Mouse (Mus musculus) hindbrain, embryonic 10.5 days (tissue): ENCODE measurements around the gene Ap4b1. TPM values are rescaled to one million over a fixed set of nuclear protein-coding genes. Genes with fewer than 3 reads are reported as not detected.

Experiments
- DNase-seq: peaks from one replicate; pipeline ENCODE4 v3.0.0-alpha.2; 2017; ENCODE audit warnings: low spot score
- H3K27ac ChIP-seq: fragments of 300-500 bp; sonication (generic); 2 replicates; pipeline ENCODE4 v1.5.1; 2016; ENCODE audit warnings: mild to moderate bottlenecking, moderate library complexity
- H3K27me3 ChIP-seq: fragments of 300-500 bp; sonication (generic); 2 replicates; pipeline ENCODE4 v1.6.1; 2016; ENCODE audit warnings: mild to moderate bottlenecking; ENCODE audit not compliant: poor library complexity, insufficient read depth, severe bottlenecking
- H3K36me3 ChIP-seq: fragments of 300-500 bp; sonication (generic); 2 replicates; pipeline ENCODE4 v1.6.1; 2016; ENCODE audit warnings: mild to moderate bottlenecking, moderate library complexity
- H3K4me1 ChIP-seq: fragments of 300-500 bp; sonication (generic); replicated peaks from 2 replicates; pipeline ENCODE4 v1.6.1; 2016; ENCODE audit warnings: mild to moderate bottlenecking
- H3K4me3 ChIP-seq: fragments of 300-500 bp; sonication (generic); 2 replicates; pipeline ENCODE4 v1.5.1; 2016; ENCODE audit warnings: mild to moderate bottlenecking, moderate library complexity
- H3K9me3 ChIP-seq: fragments of 300-500 bp; sonication (generic); 2 replicates; pipeline ENCODE4 v1.6.1; 2016; ENCODE audit warnings: mild to moderate bottlenecking, moderate library complexity
- WGBS: fragments of 180-500 bp; shearing (Covaris S2); methylation state at CpG from one replicate; pipeline ENCODE4 v1.1.7; 2016; 5-methylcytosine and 5-hydroxymethylcytosine counted together
- polyA plus RNA-seq: library from polyadenylated mRNA; unstranded; fragments of >200 nt; fragmentation: Nextera tagmentation; extraction: Ambion mirVana; gene quantifications from 2 replicates; pipeline ENCODE4 v1.2.1, GENCODE M21; 2016

Ap4b1 gene
- polyA plus RNA-seq, result 21.7 and 22.1 TPM in 2 replicates

DNA sequence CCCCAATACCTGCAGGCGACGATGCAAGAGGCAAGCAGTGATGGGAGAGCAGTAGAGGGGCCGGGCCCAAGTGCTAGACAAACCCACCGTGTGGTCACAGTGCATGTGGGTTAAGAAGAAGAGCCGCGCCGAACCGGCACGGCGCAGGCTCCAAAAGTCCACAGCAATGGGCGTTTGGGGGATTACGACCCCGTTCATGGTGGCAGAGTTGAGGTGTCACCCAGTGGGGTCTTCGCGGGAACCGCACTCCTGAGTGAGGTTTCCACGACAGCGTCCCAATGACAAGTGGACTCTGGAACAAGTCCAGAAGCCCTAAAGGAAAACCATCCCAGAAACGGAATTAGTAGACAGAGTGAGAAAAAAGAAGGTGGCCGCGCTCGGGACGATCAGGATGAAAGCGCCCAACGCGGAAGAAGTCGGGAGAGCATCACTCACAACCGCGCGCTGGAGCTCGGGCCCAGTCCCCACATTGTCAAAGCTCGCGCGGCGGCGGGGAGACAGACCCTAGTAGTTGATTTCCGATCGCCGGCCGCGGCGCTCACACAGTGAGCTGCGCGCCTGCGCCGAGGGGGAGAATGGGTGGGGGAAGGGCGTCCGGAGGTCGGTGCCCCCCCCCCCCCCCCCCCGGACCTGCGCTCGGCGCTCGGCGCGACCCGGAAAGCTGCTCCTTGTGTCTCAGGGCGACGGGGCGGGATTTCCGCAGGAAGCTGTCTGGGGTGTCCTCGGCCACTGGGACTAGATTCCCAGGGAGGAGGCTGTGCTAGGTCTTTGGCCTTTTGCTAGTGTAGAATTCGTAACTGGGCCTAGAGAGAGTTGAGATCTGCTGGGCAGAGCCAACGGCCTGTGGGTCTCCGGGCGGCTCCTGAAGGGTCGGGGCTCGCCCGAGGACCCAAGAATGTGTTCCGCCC, at the start of gene Ap4b1, which contains the start of the genes Dclre1b and Gm43064:
Gene Ap4b1, plus strand, starts transcription at position 630 of the 908 bp plus-strand sequence.
Gene Dclre1b, minus strand, starts transcription at position 554 of the 908 bp plus-strand sequence.
Gene Gm43064, plus strand, starts transcription at position 683 of the 908 bp plus-strand sequence.
- Histone ChIP-seq H3K4me3 (peak within 1 kb of the TSS; percentile 81), H3K36me3 (peaks cover 38% of the 10 kb centered on the region), H3K4me1 (peaks cover 20% of the 10 kb centered on the region), H3K27me3 (no peaks in the 10 kb centered on the region), H3K9me3 (no peaks in the 10 kb centered on the region), H3K27ac (peak within 1 kb of the TSS; percentile 94)
- peak; percentile 95 for DNase-seq
- WGBS, result under 1% methylated on average over 61 of the region's 70 CpGs

DNA sequence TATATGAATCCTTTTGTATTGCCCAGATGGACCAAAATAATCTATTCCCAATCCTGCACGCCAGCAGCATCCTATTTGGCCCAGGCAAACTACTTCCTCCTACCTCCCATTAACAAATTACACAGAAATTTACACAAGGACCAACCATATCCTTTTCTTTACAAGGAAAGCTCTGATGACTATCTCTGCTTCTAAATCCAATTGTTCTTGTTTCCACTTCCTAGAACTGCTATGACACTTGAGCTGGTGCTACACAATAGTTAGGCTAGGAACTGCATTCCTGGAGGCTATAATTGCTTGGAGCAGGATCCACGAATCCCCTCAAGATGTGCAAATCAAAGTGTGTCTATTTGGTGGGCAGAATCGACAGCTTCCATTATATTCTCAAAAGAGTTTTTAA, 42.5 kb upstream of the Ap4b1 start:
- 77% methylated on average over 3 of the region's 3 CpGs for WGBS
- no peaks in the 10 kb centered on the region for H3K27me3 ChIP-seq
- H3K4me3 ChIP-seq, result no peak overlapping the region
- H3K36me3 ChIP-seq, result peaks cover 54% of the 10 kb centered on the region
- no peaks in the 10 kb centered on the region for H3K9me3 ChIP-seq
- DNase-seq, result no peak
- H3K27ac ChIP-seq, result no peak overlapping the region
- H3K4me1 ChIP-seq, result no peaks in the 10 kb centered on the region

DNA sequence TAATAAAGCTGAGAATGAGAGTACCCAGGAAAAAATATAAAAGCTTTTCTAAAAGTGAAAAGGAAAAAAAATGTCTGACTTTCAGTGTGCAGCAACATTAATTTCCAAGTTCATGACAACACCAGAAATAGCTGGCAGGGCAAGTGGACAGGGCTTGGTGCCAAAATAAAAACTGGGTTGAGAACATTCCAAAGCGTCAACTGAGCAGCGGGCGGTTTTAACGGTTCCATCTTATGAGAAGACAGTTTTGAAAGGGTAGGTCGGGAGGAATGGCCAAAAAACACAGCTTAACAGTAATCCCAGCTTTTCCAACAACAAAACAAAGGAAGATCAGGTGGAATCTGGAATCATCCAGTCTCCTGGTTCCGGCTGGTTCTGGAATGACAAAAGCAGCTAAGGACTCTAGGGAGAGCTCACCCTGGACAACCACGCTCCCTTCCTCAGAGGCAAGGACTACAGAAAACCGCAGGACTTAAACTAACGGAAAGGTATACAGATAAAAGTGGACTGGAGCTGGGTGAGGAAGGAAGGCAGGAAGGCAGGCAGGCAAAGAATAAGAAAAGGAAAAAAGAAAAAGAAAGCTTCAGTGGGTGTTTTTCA, 37.7 kb upstream of the Ap4b1 start:
- H3K4me3 ChIP-seq, result no peak overlapping the region
- 91% methylated on average over 9 of the region's 9 CpGs for WGBS
- H3K27ac ChIP-seq, result no peak overlapping the region
- peaks cover 50% of the 10 kb centered on the region for H3K36me3 ChIP-seq
- H3K27me3 ChIP-seq, result no peaks in the 10 kb centered on the region
- DNase-seq, result no peak
- no peaks in the 10 kb centered on the region for H3K9me3 ChIP-seq
- no peaks in the 10 kb centered on the region for H3K4me1 ChIP-seq

DNA sequence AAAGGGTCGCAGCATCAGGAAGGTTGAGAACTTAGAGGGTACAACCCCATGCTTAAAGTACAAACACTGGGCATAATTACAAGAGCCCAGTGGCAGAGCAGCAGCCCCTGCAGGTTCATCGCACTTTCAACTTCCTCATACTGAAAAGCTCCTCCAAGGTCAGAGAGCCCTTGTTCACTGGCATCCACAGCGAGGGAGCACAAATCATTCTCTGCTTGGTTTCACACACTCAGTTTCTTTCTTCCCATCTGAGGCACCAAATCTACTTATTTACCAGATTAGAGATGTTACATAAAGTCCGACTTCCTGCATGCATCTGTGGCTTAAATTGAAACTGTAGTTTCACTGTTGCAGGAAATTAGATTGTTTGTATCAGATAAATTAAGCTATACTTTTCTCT, 36.5 kb upstream of the Ap4b1 start:
- no peak for DNase-seq
- H3K4me3 ChIP-seq, result no peak overlapping the region
- no peaks in the 10 kb centered on the region for H3K4me1 ChIP-seq
- H3K9me3 ChIP-seq, result no peaks in the 10 kb centered on the region
- no peaks in the 10 kb centered on the region for H3K27me3 ChIP-seq
- H3K36me3 ChIP-seq, result peaks cover 62% of the 10 kb centered on the region
- WGBS, result 93% methylated on average over 4 of the region's 4 CpGs
- H3K27ac ChIP-seq, result no peak overlapping the region

DNA sequence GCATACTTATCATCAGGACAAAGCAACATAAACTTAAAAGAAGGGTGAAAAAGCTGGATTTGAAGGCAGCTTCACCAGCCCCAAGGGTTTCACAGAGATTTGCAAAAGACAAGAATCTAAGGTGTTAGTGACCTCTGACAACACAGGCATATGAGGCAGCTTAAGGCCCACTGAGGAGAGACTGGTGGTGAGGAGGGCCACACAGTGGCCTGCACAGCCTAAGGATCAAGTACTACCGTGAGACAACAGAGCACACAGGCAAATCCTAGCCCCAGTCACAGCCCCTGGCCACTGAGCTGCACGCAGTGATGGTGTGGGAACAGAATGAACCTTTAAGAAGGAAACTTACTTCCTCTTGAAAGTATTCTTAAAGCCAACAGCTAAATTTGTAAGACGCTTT, 35.8 kb upstream of the Ap4b1 start:
- Histone ChIP-seq H3K27ac (no peak overlapping the region), H3K27me3 (no peaks in the 10 kb centered on the region), H3K36me3 (peaks cover 62% of the 10 kb centered on the region), H3K4me1 (no peaks in the 10 kb centered on the region), H3K9me3 (no peaks in the 10 kb centered on the region), H3K4me3 (no peak overlapping the region)
- DNase-seq, result no peak
- WGBS, result 89% methylated on average over 3 of the region's 3 CpGs

DNA sequence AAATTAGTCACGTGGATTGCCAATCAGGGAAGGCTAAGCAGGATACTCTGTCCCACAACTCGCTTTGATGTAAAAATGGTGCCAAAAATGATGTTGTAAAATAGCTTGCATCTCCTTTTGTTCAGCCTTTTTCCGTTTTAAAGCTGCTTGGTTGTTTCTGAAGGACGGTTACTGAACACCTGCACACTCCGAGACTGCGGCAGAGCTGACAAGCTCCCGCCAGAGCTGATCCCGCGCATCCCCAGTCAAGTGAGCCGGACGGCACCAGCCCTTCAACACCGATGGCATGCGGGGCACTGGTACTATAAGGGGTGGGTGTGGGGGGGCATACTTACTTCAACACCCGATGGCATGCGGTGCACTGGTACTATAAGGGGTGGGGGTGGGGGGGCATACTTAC, 35.3 kb upstream of the Ap4b1 start:
- 93% methylated on average over 15 of the region's 15 CpGs for WGBS

DNA sequence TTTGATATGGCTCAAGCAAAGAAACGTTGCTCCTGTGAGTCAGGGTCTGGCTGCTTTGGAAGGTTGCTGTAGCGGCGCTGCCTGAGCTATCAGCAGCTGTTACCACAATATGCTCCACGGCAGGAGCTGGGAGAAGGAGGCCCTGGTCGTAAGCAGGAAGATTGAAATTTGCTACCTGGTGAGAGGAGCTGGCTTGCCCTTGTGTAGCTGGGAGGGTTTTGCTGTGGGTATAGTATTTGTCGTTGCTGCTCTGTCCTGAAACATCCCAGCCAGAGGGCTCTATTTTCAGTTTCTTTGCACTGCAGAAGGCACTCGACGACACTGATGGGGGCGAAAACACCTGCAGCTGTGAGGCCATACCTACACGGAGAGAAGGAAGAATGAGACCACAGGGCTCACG, 31.4 kb upstream of the Ap4b1 start:
- H3K27me3 ChIP-seq, result no peaks in the 10 kb centered on the region
- H3K9me3 ChIP-seq, result no peaks in the 10 kb centered on the region
- no peaks in the 10 kb centered on the region for H3K4me1 ChIP-seq
- peaks cover 37% of the 10 kb centered on the region for H3K36me3 ChIP-seq
- H3K4me3 ChIP-seq, result no peak overlapping the region
- no peak overlapping the region for H3K27ac ChIP-seq
- no peak for DNase-seq
- WGBS, result 93% methylated on average over 11 of the region's 11 CpGs

More for the DNA sequence above, 35.3 kb upstream of the Ap4b1 start:
- H3K36me3 ChIP-seq, result peaks cover 57% of the 10 kb centered on the region
- no peak overlapping the region for H3K27ac ChIP-seq
- no peaks in the 10 kb centered on the region for H3K9me3 ChIP-seq
- no peak for DNase-seq
- no peaks in the 10 kb centered on the region for H3K27me3 ChIP-seq
- H3K4me3 ChIP-seq, result no peak overlapping the region
- H3K4me1 ChIP-seq, result no peaks in the 10 kb centered on the region

DNA sequence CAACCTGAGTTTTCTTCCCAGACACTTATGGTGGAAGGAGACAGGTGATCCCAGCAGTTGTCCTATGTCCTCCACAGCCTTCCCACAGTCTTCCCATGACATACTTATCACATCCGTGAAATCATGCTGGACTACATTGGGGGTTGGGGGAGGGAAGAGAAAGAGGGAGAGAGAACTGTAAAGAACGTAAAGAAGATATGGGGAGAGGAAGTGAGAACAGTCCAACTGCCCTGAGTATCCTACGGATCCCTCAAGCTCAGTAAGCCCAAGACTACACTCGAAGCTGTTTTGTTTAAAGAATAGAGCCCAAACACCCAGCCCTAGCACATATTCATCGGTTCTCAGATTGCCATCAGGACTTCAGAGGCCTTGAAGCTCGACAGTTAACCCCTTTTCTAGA, 30.7 kb upstream of the Ap4b1 start:
- DNase-seq, result no peak
- H3K27ac ChIP-seq, result no peak overlapping the region
- H3K4me1 ChIP-seq, result no peaks in the 10 kb centered on the region
- no peak overlapping the region for H3K4me3 ChIP-seq
- 92% methylated on average over 6 of the region's 6 CpGs for WGBS
- no peaks in the 10 kb centered on the region for H3K9me3 ChIP-seq
- no peaks in the 10 kb centered on the region for H3K27me3 ChIP-seq
- H3K36me3 ChIP-seq, result peaks cover 31% of the 10 kb centered on the region

DNA sequence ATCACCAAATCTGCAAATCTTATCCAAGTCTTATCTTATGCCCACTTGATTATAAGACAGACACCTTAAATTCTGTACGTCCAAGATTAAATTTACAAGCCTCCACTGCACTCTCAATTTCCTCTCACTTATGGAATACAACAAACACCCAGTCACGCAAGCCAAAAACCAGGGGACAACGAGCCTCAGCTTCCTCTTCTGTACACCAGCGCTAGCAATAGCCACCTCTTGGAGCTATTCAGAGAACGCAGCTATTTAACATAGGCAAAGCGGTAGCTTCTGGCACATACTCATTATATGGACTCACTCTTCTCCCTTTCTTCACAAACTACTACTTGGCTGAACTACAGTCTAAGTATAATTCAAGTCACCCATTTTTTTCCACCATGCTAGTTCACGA, 30.1 kb upstream of the Ap4b1 start:
- H3K36me3 ChIP-seq, result peaks cover 26% of the 10 kb centered on the region
- no peak overlapping the region for H3K27ac ChIP-seq
- H3K27me3 ChIP-seq, result no peaks in the 10 kb centered on the region
- H3K4me3 ChIP-seq, result no peak overlapping the region
- no peak for DNase-seq
- no peaks in the 10 kb centered on the region for H3K9me3 ChIP-seq
- 90% methylated on average over 7 of the region's 7 CpGs for WGBS
- H3K4me1 ChIP-seq, result no peaks in the 10 kb centered on the region

DNA sequence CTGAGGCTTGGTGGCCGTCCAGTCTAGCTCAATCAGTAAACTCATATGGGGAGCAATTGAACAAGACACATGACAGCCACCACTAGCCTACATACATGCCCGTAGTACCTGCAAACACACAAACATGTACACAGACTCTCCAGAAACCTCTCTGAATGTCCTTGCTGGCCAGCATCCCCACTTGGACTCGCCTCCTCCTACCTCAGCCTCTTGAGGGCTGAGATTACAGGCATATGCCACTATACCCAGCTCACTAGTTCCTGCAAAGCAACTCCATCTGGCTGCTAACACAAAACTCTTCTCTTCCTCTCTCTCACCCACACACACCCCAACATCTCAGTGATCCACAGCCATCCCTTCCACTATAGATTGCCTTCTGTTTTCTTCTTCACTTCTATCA, 29.0 kb upstream of the Ap4b1 start:
- Histone ChIP-seq H3K4me1 (no peaks in the 10 kb centered on the region), H3K27ac (no peak overlapping the region), H3K36me3 (peaks cover 24% of the 10 kb centered on the region), H3K27me3 (no peaks in the 10 kb centered on the region), H3K9me3 (no peaks in the 10 kb centered on the region), H3K4me3 (no peak overlapping the region)
- 88% methylated on average over 3 of the region's 3 CpGs for WGBS
- DNase-seq, result no peak

DNA sequence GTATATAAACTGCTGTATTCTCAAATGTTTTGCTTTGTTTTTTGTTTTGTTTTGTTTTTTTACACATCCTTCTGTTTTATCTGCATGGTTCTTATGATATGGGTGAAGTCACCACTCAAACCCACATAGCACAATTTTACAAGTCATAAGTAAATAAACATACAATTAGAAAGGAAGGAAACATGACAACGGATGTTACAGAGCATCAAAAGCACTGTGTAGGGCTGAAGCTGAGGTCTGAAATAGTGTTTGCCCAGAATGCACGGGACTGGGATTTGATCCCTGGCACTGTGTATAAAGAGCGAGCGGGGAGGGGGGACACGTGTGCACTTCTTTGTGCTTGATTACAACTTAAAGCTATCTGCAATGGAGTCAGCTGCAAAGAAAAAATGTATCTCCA, 28.5 kb upstream of the Ap4b1 start:
- Histone ChIP-seq H3K9me3 (no peaks in the 10 kb centered on the region), H3K4me3 (no peak overlapping the region), H3K27ac (no peak overlapping the region), H3K27me3 (no peaks in the 10 kb centered on the region), H3K4me1 (no peaks in the 10 kb centered on the region), H3K36me3 (peaks cover 19% of the 10 kb centered on the region)
- DNase-seq, result no peak
- 85% methylated on average over 5 of the region's 5 CpGs for WGBS

DNA sequence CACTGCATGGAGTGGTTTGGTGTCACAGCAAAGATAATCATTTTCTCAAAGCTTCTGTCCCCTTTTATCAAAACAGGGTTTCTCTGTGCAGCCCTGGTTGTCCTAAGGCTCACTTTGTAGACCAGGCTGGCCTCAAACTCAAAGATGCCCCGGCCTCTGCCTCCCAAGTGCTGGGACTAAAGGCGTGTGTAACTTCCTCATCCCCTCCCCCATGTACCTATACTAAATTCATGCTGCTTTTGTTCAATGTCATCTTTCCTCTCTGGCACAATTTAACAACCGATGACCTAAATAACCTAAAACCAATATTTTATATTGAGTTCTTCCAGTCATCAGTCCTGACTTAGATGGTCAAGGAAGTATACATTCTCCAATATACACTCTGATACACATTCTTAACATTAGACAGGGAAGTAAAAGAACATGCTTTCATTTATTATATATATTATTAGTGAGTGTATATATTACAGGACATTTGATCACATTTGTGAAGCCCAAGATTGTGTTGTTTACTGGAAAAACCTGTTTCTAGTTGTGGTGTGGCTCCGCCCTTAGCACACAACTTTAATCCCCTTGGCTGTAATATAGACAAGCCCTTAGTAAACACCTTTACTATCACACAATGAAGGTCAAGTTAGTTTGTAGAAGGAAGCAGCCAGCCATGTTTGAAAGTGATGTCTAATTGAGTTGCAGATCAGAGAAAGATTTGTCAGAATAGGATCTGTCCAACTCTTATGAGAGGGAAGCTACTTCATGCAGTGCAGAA, 26.3 kb upstream of the Ap4b1 start:
- 87% methylated on average over 4 of the region's 4 CpGs for WGBS
- peaks cover 3% of the 10 kb centered on the region for H3K36me3 ChIP-seq

More for the DNA sequence above, 26.3 kb upstream of the Ap4b1 start:
- Histone ChIP-seq H3K9me3 (no peaks in the 10 kb centered on the region), H3K4me3 (no peak overlapping the region), H3K4me1 (no peaks in the 10 kb centered on the region), H3K27ac (no peak overlapping the region), H3K27me3 (no peaks in the 10 kb centered on the region)
- DNase-seq, result no peak
